Mouse (Mus musculus): ENCODE measurements at regions not wholly inside any gene's neighbourhood (a gene's known extent, or its start where the extent isn't known, plus 50 kb on each side); places are given as distances from the start of the nearest gene placed in this dataset.

DNA sequence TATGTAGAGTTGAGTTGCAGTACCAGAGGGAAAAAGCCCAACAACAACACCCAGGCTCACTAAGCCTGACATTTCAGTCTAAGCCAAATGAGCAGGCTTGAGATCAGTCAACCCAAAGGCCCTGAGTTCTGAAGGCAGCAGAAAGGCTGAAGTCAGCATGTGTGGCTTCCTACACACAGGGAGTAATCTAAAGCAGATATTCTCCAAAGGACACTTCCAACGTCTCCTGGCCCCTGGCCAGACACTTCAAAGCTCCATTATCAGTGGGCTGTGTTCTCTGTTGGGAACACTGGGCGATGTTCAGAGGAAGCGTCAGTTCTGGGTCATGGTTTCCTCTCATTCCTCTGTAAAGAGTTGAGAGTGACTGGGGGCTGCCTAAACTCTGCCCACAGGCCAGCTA is 155.9 kb downstream of the Slc30a10 start:
- TF ChIP-seq CTCF (IDR thresholded peaks at IDR 0.05; ENCODE audit: insufficient read depth, low read length) = no peak
- no peak for TF ChIP-seq POLR2A (IDR thresholded peaks at IDR 0.05; ENCODE audit: borderline replicate concordance, extremely low read depth, low read depth, low read length)

GRCm38 (mm10) chr1:185615819-185616429 is 161.3 kb downstream of the Slc30a10 start:
- no peak overlapping the region for H3K4me3 ChIP-seq (replicated peaks; ENCODE audit: extremely low read depth, low read depth, low read length)
- 41% methylated on average over 10 of the region's 10 CpGs for WGBS
- no peaks in the 10 kb centered on the region for H3K4me1 ChIP-seq (ENCODE audit: control insufficient read depth, insufficient read depth, low read length)
- TF ChIP-seq CTCF (IDR thresholded peaks at IDR 0.05; ENCODE audit: insufficient read depth, low read length) (no peak), POLR2A (IDR thresholded peaks at IDR 0.05; ENCODE audit: borderline replicate concordance, extremely low read depth, low read depth, low read length) (no peak)
- DNase-seq = no peak

More for the DNA sequence above, 155.9 kb downstream of the Slc30a10 start:
- Histone ChIP-seq H3K4me1 (ENCODE audit: control insufficient read depth, insufficient read depth, low read length) (no peaks in the 10 kb centered on the region), H3K4me3 (replicated peaks; ENCODE audit: extremely low read depth, low read depth, low read length) (no peak overlapping the region)
- WGBS = 36% methylated on average over 3 of the region's 3 CpGs
- no peak for DNase-seq

GRCm38 (mm10) chr1:185617691-185618090 is 163.0 kb downstream of the Slc30a10 start:
- Histone ChIP-seq H3K4me3 (replicated peaks; ENCODE audit: extremely low read depth, low read depth, low read length) (no peak overlapping the region), H3K4me1 (ENCODE audit: control insufficient read depth, insufficient read depth, low read length) (no peaks in the 10 kb centered on the region)
- WGBS = 80% methylated on average over 4 of the region's 4 CpGs
- no peak for TF ChIP-seq POLR2A (IDR thresholded peaks at IDR 0.05; ENCODE audit: borderline replicate concordance, extremely low read depth, low read depth, low read length)
- TF ChIP-seq CTCF (IDR thresholded peaks at IDR 0.05; ENCODE audit: insufficient read depth, low read length) = no peak
- no peak for DNase-seq

DNA sequence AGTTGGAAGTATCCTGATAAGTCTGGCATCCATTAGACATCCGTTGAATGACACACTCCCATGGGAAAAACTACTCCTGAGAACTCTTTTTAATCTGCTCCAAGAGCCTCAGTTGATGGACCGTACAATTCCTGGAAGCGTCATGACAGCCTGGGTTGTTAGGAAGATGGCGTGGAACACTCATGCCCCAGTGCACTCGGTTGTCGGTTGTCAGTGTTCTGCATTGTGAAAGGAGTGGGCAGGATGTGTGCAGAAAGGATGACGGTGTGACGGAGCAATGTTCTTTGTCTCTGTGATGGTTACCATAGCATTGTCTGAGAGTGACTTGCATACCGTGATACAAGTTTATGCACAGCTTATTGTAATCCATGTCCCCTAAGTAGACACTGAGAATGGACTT is 164.4 kb downstream of the Slc30a10 start:
- no peak for DNase-seq
- TF ChIP-seq POLR2A (IDR thresholded peaks at IDR 0.05; ENCODE audit: borderline replicate concordance, extremely low read depth, low read depth, low read length) = no peak
- Histone ChIP-seq H3K4me1 (ENCODE audit: control insufficient read depth, insufficient read depth, low read length) (no peaks in the 10 kb centered on the region), H3K4me3 (replicated peaks; ENCODE audit: extremely low read depth, low read depth, low read length) (no peak overlapping the region)
- WGBS = 61% methylated on average over 9 of the region's 9 CpGs

- H3K4me3 ChIP-seq (replicated peaks; ENCODE audit: extremely low read depth, low read depth, low read length) = no peak overlapping the region
- WGBS = 51% methylated on average over 3 of the region's 3 CpGs
- no peak for DNase-seq
- TF ChIP-seq POLR2A (IDR thresholded peaks at IDR 0.05; ENCODE audit: borderline replicate concordance, extremely low read depth, low read depth, low read length) (no peak), CTCF (IDR thresholded peaks at IDR 0.05; ENCODE audit: insufficient read depth, low read length) (no peak)
- no peaks in the 10 kb centered on the region for H3K4me1 ChIP-seq (ENCODE audit: control insufficient read depth, insufficient read depth, low read length)
Measured at GRCm38 (mm10) chr1:185628401-185628800, 173.8 kb downstream of the Slc30a10 start.

DNA sequence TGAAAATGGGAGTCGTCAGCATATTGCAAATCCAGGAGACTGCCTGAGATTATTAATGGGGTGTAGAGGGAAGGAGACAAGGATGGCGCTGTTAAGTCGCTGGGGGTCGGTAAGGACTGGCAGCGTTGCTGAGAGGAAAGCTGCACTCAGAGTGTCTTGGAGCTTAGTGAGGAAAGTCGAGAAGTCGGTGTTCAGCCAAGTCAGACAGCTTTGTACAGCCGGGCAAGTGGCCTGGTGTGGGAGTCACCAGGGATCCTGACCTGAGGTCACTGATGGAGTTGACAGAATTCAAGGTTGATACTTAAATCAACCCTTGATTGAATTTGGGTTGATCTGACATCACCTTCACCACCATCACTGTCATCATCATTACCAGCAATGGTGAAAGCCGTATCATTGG is 175.3 kb downstream of the Slc30a10 start:
- TF ChIP-seq POLR2A (IDR thresholded peaks at IDR 0.05; ENCODE audit: borderline replicate concordance, extremely low read depth, low read depth, low read length) (no peak), CTCF (IDR thresholded peaks at IDR 0.05; ENCODE audit: insufficient read depth, low read length) (no peak)
- no peaks in the 10 kb centered on the region for H3K4me1 ChIP-seq (ENCODE audit: control insufficient read depth, insufficient read depth, low read length)
- DNase-seq = no peak
- WGBS = 71% methylated on average over 9 of the region's 9 CpGs
- H3K4me3 ChIP-seq (replicated peaks; ENCODE audit: extremely low read depth, low read depth, low read length) = no peak overlapping the region

DNA sequence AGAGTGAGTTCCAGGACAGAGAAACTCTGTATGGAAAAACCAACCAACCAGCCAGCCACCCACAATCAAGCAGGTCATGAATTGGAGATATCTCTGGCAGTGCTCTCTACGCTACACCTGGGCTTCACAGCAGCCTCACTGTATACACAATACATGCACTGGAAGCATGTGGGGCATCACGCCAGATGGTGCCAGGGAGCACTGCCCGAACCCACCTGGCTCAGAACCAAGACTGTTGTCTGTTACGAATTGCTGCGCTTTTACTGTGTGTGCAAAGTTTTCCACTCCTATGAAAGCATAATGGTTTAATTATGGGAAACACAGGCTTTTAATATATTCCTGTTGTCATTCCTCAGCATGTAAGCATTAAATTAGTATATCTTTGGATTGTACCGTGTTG is 184.0 kb downstream of the Slc30a10 start:
- 74% methylated on average over 6 of the region's 6 CpGs for WGBS
- DNase-seq = no peak
- Histone ChIP-seq H3K4me3 (replicated peaks; ENCODE audit: extremely low read depth, low read depth, low read length) (no peak overlapping the region), H3K4me1 (ENCODE audit: control insufficient read depth, insufficient read depth, low read length) (no peaks in the 10 kb centered on the region)
- no peak for TF ChIP-seq POLR2A (IDR thresholded peaks at IDR 0.05; ENCODE audit: borderline replicate concordance, extremely low read depth, low read depth, low read length)
- no peak for TF ChIP-seq CTCF (IDR thresholded peaks at IDR 0.05; ENCODE audit: insufficient read depth, low read length)

- TF ChIP-seq POLR2A (IDR thresholded peaks at IDR 0.05; ENCODE audit: borderline replicate concordance, extremely low read depth, low read depth, low read length) (no peak), CTCF (IDR thresholded peaks at IDR 0.05; ENCODE audit: insufficient read depth, low read length) (no peak)
- Histone ChIP-seq H3K4me1 (ENCODE audit: control insufficient read depth, insufficient read depth, low read length) (no peaks in the 10 kb centered on the region), H3K4me3 (replicated peaks; ENCODE audit: extremely low read depth, low read depth, low read length) (no peak overlapping the region)
- WGBS = 54% methylated on average over 1 of the region's 1 CpGs
- DNase-seq = no peak
Measured at GRCm38 (mm10) chr1:185639486-185639885, 184.8 kb downstream of the Slc30a10 start.

DNA sequence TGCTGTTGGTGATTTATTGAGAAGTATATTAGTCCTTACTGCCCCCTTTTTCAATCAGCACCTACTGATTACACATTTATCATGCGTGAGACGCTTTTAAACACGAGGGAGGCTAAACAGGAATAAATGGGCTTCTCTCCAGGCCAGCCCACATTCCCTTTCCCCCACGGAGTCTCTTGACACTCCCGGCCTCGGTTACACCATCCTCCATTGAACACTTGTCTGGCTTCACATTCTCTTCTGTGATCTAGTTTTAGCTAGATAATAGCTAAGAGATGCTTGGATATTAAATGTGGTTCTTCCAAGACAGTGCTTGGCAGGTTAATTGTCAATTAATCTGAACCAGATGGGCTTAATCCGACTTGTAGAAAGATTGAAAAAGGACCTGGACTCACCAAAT is 189.4 kb downstream of the Slc30a10 start:
- WGBS = 64% methylated on average over 7 of the region's 7 CpGs
- Histone ChIP-seq H3K4me3 (replicated peaks; ENCODE audit: extremely low read depth, low read depth, low read length) (no peak overlapping the region), H3K4me1 (ENCODE audit: control insufficient read depth, insufficient read depth, low read length) (no peaks in the 10 kb centered on the region)
- no peak for TF ChIP-seq CTCF (IDR thresholded peaks at IDR 0.05; ENCODE audit: insufficient read depth, low read length)
- no peak for TF ChIP-seq POLR2A (IDR thresholded peaks at IDR 0.05; ENCODE audit: borderline replicate concordance, extremely low read depth, low read depth, low read length)
- DNase-seq = no peak

DNA sequence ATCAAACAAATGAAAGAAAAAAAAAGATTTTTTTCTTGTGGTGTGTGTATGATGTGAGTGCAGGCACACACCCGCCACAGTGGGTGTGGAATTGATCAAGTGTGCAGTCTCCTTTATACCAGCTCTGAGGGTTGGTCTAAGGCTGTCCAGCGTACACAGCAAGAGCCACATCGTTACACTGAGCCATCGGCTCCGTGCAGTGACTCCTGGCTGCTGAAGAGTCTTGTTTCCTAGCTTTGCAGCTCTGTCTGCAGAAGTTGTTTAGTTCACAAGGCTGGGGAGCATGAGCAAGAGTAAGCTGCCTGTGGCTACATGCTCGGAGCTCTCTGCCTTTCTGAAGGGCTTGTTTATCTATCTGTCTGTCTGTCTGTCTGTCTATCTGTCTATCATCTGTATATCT is 193.5 kb downstream of the Slc30a10 start:
- no peak overlapping the region for H3K4me3 ChIP-seq (replicated peaks; ENCODE audit: extremely low read depth, low read depth, low read length)
- WGBS = 81% methylated on average over 6 of the region's 6 CpGs
- TF ChIP-seq CTCF (IDR thresholded peaks at IDR 0.05; ENCODE audit: insufficient read depth, low read length) (no peak), POLR2A (IDR thresholded peaks at IDR 0.05; ENCODE audit: borderline replicate concordance, extremely low read depth, low read depth, low read length) (no peak)
- no peak for DNase-seq
- H3K4me1 ChIP-seq (ENCODE audit: control insufficient read depth, insufficient read depth, low read length) = no peaks in the 10 kb centered on the region
